Mouse (Mus musculus): ENCODE data around the gene Fam227b. TPM values are rescaled to one million over a fixed set of nuclear protein-coding genes. Genes with fewer than 3 reads are reported as not detected.

Fam227b gene
- total and polyA plus RNA-seq, 3 experiments, result 0.20 TPM; not detected in 2

DNA sequence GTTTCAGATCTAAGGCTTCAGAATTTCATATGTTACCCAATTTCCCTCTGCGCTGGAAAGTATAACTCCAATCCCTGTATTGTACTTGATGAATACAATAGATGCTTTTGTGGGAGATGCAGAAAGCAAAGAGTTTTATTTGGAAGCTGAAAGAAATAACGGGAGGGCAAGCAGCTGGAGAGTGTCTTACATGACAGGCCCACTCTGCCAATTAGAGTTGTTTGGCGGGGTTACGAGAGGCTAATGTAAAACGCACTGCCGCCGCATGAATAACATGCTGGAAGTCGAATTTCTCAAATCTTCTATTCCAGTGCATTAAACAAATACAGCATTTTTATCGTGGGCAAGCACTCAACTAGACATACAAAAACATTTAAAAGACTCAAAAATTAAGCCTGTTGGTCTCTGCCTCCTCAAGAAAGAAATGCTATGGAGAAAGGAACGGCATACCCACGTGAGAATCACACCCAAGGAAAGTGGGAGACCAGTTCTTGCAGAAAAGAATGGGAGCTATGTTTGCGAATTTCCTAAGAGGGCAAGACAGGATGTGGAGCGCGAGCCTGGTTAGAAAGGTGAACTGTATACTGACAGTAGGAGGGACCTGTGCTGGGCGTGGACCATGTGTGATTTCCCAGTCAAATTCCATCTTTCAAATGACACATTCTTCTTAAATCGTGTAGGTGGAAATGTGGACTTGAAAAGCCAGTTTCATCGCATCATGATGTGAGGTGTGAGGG, 90.6 kb downstream of the Fam227b start:
- no peak for DNase-seq

DNA sequence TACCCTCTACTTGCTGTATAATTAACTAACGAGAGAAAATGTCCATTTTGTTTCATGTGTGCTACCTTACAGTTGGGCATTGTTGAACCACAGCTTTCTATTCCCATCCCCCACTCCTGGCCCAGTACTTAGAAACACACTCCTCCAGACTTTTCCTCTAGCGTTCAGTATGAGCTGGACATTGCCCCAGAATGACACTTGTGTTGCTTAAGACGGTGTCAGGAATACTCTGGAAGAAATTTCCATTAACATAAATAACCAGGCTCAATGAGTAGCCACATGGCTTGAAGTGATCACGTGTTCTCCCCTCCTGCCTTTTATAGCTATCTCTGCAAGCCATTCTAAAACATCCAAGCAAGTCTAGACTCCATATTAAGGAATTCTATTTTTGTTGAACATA, 91.2 kb downstream of the Fam227b start:
- no peak for DNase-seq

DNA sequence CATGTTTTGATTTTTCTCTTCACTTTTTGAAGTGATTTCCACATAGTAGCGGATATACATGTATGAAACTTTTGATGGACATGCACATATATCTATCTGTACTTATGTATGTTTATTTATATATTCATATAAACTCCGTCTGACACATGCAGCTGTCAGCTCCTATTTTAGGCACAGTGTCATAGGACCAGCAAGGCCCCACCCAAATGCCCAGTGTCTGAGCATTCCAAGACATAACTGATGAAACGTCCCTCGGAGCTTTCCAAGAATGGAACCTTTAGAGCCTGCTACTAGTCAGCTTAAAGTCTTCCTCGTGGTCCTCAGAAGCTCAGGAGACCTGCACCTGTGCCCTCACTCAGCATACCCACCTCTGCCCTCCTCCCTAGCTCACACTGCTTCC, 98.1 kb downstream of the Fam227b start:
- no peak for DNase-seq

DNA sequence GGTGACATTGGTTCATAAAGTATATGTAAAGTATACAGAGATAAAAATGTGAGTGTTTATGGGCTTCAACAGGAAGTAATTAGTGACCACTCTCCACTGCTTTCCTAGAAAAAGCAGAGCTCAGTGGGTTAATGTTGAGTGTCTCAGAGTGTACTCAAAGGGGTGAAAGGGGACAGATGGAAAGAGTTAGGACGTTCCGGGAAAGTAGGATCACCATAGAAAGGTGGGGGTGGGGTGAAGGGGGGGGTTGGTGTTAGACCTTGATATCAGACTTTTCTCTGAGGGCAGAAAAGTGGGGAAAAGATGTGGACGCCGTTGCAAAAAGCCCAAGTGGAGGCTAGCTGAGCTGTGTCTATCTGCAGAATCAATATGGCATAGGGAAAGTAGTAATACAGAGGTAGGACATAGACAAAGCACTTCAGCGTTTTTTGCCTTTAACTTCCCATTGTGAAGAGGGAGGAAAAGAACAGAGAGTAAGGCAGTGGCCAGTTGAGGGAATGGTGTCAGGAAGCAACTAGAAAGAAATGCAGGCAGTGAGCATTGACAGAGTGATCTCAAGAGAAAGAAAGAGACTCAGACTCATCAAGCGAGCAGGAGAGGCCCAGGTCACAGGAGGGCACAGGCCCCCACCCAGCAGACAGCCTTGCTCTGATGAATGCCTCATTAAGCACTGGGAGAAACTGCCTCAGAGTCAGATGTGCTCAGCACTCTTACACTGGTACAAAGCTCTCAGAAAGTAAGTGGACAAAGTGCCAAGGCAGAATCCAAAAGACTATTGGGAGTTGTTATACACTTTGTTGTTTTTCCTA, 98.9 kb downstream of the Fam227b start:
- DNase-seq, result no peak

- DNase-seq, result no peak
These were observed 106.2 kb downstream of the Fam227b start for GRCm38 (mm10) chr2:126045621-126046020.

DNA sequence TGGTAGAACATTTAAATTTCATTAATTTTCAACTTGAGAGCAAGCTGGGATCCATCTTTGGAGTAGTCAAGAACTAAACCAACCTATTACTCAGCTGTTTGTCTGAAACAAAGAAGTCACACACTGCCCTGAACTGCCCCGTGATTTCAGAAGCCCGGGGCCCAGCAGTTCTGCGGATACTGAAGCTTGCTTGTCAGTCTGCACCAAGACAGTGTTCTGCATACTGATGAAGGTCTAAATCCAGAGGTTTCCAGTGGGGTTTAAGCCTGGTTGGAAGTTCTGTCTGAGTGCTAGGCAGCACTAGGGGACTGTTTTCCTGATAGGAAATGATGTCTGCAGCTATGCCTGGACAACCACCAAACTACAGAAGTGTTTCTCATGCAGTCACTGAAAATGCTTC, 109.1 kb downstream of the Fam227b start:
- DNase-seq, result no peak

DNA sequence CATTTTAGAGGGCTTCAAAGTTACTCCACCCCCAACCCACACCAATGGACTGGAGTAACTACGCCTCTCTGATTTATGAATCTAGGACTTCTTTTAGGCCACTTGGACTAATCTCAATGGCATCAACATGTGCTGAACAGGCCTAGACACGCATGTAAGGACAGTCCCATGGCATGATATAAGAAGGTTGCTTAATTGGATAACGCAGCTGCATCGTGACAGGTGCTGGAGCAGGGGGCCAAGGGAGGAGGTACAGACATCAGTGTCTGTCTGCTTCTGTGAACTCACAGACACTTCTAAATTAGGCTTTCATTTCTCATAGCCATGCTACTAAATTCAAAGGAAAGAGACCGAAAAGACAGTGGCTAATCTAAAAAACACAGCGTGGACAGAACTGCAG, 110.6 kb downstream of the Fam227b start:
- no peak for DNase-seq

DNA sequence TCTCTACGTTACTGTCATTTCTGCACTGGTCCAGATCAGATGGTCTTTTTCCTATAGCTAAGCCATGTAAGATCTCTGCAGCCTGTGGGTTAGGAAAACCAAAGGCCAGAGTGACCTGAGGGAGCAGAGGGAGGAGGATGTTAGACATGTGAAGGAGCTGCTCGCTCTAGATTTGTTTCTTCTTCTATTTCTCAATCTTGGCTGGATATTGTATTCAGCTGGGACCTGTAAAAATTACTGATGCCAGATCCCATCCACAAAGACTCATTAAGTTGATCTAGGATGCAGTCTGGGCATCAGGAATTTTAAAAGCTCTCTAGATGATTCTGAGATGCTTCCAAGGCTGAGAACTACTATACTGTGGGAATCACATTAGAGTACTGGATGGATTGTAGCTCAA, 111.2 kb downstream of the Fam227b start:
- no peak for DNase-seq

GRCm38 (mm10) chr2:126039414-126039891, 112.4 kb downstream of the Fam227b start:
- no peak for DNase-seq

DNA sequence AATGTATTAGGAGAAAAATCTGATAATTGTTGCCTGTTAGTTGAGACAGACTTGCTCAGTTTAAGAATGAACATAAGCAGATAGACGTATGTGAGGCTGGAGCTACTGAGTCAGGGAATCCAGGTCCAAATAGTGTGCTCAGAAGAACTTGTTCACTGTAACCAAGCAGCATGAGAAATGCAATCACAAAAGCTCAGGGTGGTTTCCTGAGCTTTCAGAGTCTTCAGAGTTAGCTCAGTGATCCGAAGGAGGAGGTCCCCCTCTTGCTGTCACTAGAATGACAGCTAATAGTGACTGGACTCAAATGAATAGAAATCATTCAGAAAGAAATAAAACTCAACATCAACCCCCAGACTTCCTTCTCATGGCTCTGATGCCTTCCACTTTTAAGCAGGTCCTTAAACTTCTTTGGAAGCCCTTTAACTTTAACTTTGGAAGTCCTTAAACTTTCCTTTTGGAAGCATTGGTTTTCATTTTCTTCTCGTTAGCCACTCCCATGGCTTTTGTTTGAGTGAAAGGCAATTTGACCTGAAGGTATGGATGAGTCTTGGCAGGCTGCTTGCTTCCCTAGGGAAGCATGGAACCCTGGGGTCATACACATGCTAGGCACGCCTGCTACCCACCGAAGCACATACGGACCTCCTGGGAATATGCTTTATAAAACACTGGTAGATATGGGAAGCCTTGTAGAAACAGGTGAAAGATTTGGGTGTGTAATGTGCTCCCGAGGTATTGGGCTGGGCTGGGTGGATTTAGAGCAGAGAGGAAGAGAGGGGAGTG, 113.4 kb downstream of the Fam227b start:
- DNase-seq, result no peak

DNA sequence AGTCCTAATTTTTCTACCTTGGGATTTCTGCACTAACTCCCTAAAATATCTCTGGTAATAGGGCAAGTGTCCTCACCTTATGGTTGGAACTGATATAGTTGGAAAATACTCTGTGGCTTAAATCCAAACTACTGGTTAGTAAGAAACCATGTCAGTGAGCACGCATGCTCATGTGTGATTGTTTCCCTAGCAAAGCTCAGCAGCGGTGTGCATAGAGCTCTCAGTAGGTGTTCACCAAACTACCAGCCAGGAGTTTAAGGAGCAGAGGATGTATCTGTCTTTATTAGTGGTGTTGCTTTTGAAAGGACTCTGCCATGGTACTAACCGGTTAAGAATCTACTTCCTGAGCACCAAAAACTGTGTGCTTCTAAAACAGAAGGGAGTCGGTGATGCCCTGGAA, 115.7 kb downstream of the Fam227b start:
- no peak for DNase-seq

DNA sequence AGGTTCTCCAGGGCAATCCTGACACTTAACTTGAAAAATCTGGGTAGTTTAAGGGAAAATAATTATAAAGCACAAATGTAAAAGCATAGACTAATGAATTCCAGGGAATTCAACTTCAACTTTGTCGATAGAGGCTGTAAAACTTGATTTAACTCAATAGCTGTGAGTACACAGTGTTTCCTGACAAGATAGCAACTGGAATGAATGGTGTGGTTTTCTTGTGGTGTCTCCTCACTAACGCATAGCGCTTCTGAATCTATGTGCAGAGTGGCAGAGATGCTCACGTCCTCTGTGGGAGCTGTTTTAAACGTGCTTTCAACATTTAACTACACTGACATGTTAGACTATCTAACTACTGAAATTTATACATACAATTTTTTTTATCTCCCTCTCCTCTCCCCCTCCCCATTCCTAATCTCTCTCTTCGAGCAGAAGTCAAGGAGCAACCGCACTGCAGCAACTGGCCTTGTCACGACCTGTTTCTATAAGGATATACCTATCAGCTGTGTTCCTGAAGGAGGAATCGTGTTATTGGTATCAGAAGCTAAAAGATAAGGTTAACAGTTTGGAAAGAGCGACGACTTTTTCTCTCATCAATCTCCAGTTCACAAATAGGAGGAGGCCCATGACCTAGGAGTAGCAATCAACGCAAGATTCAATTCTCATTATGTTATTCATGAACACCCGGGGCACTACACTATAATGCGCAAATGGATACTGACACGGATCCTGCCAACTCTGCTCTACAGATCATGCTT, 116.6 kb downstream of the Fam227b start:
- no peak for DNase-seq

- peak; percentile 15 for DNase-seq
These were observed 117.3 kb downstream of the Fam227b start, which contains the start of gene Fgf7 for GRCm38 (mm10) chr2:126034379-126035005. Gene Fgf7 (plus strand): TSS chr2:126034658.

DNA sequence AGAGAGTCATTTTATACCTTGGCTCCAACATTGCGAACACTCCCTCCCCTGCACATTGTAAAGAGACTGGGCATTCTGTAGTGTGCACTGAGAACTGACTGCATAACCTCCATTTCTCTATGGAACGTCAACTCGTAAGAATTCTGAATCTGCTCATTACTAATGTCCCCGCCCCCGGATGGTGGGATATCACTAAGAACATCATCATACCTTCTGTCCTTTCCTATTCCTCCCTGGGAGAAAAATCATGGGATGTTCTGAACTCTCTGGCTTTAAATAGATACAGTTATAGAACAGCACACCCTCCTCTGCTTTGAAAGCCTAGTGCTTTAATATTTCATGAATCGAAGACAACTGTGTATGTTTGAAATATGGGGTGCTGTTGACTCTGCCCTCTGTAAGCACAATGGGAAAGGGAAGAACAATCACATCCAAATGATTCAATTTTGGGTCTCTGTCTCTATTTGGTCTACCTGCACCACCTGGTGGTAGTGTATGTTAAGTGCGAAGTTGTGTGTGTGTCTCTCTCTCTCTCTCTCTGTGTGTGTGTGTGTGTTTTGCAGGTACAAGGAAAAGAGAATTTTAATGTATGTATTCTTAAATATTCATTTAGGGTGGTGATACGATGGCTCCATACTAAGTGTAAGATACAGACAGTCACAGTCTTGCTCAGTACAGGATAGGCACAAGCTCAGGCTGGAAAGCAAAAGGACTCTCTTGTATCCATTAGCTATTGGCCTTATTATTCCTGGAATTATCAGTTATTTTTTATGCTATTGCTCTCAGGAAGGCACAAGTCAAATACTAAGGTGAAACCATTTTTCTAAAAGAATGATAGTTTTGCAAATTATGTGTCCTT, 118.5 kb downstream of the Fam227b start:
- peak; percentile 42 for DNase-seq

- no peak for DNase-seq
These were observed 120.5 kb downstream of the Fam227b start for GRCm38 (mm10) chr2:126031186-126031900.

DNA sequence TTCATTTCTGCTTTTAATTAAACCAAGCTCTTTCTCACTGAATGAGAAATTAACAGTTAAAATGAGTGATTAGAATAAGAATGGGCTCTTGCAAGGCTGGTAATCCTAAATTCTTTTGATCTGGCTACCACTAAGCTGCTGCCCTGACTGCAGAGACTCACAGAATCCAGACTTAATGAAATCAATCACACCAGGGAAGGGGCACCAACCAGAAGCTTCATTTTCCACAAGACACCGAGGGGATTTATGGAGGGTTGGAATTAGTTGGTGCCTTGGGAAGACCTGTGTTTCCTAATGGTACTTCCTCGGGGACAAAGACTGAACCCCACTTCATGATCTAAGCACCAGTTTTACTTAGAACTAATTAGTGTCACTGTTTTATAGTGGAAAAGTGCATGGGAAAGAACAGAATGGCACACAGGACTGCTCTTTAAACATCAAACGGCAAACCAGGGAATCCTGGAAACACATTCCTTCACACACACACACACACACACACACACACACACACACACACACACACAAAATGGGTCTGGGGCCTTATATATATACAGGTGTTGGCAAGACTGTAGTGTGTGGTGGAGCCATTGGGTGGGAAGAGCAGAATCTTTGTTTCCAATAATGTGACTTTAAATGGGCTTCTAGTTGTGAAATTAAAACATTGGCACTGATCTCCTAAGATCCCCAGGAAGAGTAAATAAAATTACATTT, 135.9 kb downstream of the Fam227b start:
- DNase-seq, result no peak

GRCm38 (mm10) chr2:126014989-126015710, 136.7 kb downstream of the Fam227b start:
- no peak for DNase-seq

- no peak for DNase-seq
These were observed 145.1 kb downstream of the Fam227b start for GRCm38 (mm10) chr2:126006742-126007141.
